Mouse (Mus musculus) liver, embryonic 11.5 days (tissue): ENCODE results near the gene Fyco1. TPM values are rescaled to one million over a fixed set of nuclear protein-coding genes. Genes with fewer than 3 reads are reported as not detected.
"Not testable (repeated sequence)": the region's sequence is repeated elsewhere in the genome, so short reads cannot be mapped to it uniquely, and the experiment has no call there.

Source experiments
- ATAC-seq: fragments of 200-750 bp; cut with Nextera tagmentation; replicated peaks from 2 replicates; pipeline ENCODE4 v1.8.0; 2017; ENCODE audit warnings: moderate number of reproducible peaks, mild to moderate bottlenecking, moderate TSS enrichment, moderate library complexity; ENCODE audit not compliant: low FRiP score
- DNase-seq: peaks from one replicate; pipeline ENCODE4 v3.0.0-alpha.2; 2017; ENCODE audit warnings: low spot score
- H3K27ac ChIP-seq: fragments of 300-500 bp; sonication (generic); 2 replicates; pipeline ENCODE4 v1.5.1; 2014; ENCODE audit warnings: mild to moderate bottlenecking, low read depth, low read length, control low read depth
- H3K27me3 ChIP-seq: fragments of 300-500 bp; sonication (generic); replicated peaks from 2 replicates; pipeline ENCODE4 v1.6.1; 2014; ENCODE audit warnings: low read length, mixed read lengths; ENCODE audit not compliant: control insufficient read depth, insufficient read depth
- H3K36me3 ChIP-seq: fragments of 300-500 bp; sonication (generic); 2 replicates; pipeline ENCODE4 v1.6.1; 2014; ENCODE audit warnings: mild to moderate bottlenecking, low read length, moderate library complexity, mixed read lengths; ENCODE audit not compliant: control insufficient read depth, insufficient read depth
- H3K4me1 ChIP-seq: fragments of 300-500 bp; sonication (generic); replicated peaks from 2 replicates; pipeline ENCODE4 v1.6.1; 2014; ENCODE audit warnings: low read length, mixed read lengths; ENCODE audit not compliant: control insufficient read depth, insufficient read depth
- H3K4me2 ChIP-seq: fragments of 300-500 bp; sonication (generic); 2 replicates; pipeline ENCODE4 v1.6.1; 2014; ENCODE audit warnings: mild to moderate bottlenecking, control low read depth, moderate library complexity
- H3K4me3 ChIP-seq: fragments of 300-500 bp; sonication (generic); 2 replicates; pipeline ENCODE4 v1.5.1; 2014; ENCODE audit warnings: low read depth, low read length, control low read depth
- H3K9ac ChIP-seq: fragments of 300-500 bp; sonication (generic); 2 replicates; pipeline ENCODE4 v1.6.1; 2014; ENCODE audit warnings: low read depth, low read length, control low read depth
- H3K9me3 ChIP-seq: fragments of 300-500 bp; sonication (generic); 2 replicates; pipeline ENCODE4 v1.6.1; 2016; ENCODE audit warnings: low read length, inconsistent platforms, mixed read lengths; ENCODE audit not compliant: control insufficient read depth
- WGBS: fragments of 180-500 bp; shearing (Covaris S2); extraction: QIAGEN DNeasy Blood & Tissue Kit; methylation state at CpG from one replicate; pipeline ENCODE4 v1.1.7; 2014; 5-methylcytosine and 5-hydroxymethylcytosine counted together
- polyA plus RNA-seq: library from polyadenylated mRNA; unstranded; fragments of >200 nt; fragmentation: Nextera tagmentation; extraction: Ambion mirVana; gene quantifications from 2 replicates; pipeline ENCODE4 v1.2.1, GENCODE M21; 2014

The Fyco1 gene
- polyA plus RNA-seq, 1 experiment from 2014 or later: 7.2 TPM

DNA sequence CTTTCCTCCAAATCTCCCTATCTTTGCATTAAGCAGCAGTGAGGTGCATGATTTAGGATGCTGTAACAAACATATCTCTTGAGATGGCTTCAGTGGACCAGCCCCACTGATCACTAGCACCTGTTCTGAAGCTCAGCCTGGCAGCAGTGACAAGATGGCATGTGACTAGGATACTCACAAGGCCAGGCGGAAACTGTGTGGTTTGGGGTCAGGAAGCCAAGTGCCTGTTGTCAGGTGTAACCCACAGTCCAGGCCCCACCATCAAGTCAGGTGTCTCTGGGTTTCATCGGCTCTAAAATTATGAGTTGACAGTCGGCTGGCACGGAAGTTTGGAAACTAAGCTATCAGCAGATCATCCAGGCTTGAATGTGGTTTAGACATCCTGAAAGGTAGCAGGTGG lies 97.4 kb downstream of the Fyco1 start:
- H3K36me3 ChIP-seq: no peaks in the 10 kb centered on the region
- no peak overlapping the region for H3K9ac ChIP-seq
- H3K27ac ChIP-seq: no peak overlapping the region
- no peak for DNase-seq
- no peak overlapping the region for H3K4me2 ChIP-seq
- no peak overlapping the region for H3K4me3 ChIP-seq
- no peak for ATAC-seq
- no peaks in the 10 kb centered on the region for H3K4me1 ChIP-seq
- no peaks in the 10 kb centered on the region for H3K9me3 ChIP-seq
- 80% methylated on average over 4 of the region's 4 CpGs for WGBS
- H3K27me3 ChIP-seq: no peaks in the 10 kb centered on the region

DNA sequence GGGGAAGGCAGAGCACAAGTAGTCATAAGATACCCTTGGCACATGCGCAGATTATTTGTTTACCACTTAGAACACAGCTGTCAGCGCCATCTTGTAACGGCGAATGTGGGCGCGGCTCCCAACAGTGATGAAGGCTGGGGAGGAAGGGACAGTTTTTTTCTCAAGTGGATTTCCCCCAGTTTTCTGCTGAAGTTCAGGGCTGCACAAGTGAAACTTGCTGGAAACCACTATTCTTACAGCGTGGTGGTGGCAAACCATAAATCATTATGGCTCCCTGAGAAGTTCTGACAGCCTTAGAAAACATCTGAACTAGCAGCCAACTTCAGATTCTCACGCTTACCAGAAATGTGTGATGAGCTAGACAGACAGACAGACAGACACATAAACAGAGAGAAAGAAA lies 102.0 kb downstream of the Fyco1 start:
- not testable (repeated sequence) for H3K9ac ChIP-seq, DNase-seq, H3K4me2 ChIP-seq, H3K9me3 ChIP-seq, ATAC-seq, H3K4me1 ChIP-seq, H3K27ac ChIP-seq, H3K27me3 ChIP-seq, H3K36me3 ChIP-seq, H3K4me3 ChIP-seq
- 90% methylated on average over 7 of the region's 8 CpGs for WGBS

DNA sequence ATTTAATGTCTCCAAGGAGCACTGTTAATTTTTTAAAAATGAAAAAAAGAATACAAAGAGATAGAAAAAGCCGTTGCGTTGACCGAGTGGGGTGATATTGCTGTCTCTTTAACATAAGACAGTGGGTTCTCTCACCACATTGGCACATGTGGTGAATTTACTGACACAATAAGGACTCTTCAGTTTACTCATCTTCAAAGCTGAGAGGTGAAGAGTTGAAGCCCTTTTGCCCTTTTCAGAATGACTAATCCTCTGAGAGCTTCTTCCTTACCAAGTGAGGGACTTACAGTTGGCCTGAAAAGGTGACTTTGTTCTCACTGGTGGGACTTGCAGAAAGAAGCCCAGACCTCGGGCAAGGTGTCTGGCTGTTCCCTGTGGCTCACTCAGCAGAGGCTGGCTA lies 110.9 kb downstream of the Fyco1 start:
- Histone ChIP-seq H3K4me2 (no peak overlapping the region), H3K27me3 (no peaks in the 10 kb centered on the region), H3K27ac (no peak overlapping the region), H3K4me3 (no peak overlapping the region), H3K9ac (no peak overlapping the region), H3K36me3 (no peaks in the 10 kb centered on the region), H3K4me1 (no peaks in the 10 kb centered on the region), H3K9me3 (no peaks in the 10 kb centered on the region)
- ATAC-seq: no peak
- no peak for DNase-seq
- WGBS: 83% methylated on average over 4 of the region's 4 CpGs

Other genes with a start within 250 kb of the Fyco1 start
- gene Slc6a20b, start 219.3 kb downstream of the Fyco1 start, polyA plus RNA-seq: 0.17 and 0.32 TPM in 2 replicates
- 0.04 and 0.14 TPM in 2 replicates for gene Ccr9, start 173.5 kb downstream of the Fyco1 start, polyA plus RNA-seq
- 0.14 and 0.35 TPM in 2 replicates for gene Slc6a20a, start 173.0 kb downstream of the Fyco1 start, polyA plus RNA-seq
- 30.3 and 32.6 TPM in 2 replicates for gene Lztfl1, start 134.2 kb downstream of the Fyco1 start, polyA plus RNA-seq
- gene Cxcr6, start 45.4 kb downstream of the Fyco1 start, polyA plus RNA-seq: 0.22 TPM in 1 of 2 replicates, not detected in the other
- gene Xcr1, start 10.1 kb upstream of the Fyco1 start, polyA plus RNA-seq: not detected in 2 replicates
- gene Ccr1, start 116.8 kb upstream of the Fyco1 start, polyA plus RNA-seq: 1.9 and 2.0 TPM in 2 replicates
- gene Ccr1l1, start 126.5 kb upstream of the Fyco1 start, polyA plus RNA-seq: not detected in 2 replicates
- gene Ccr3, start 170.1 kb upstream of the Fyco1 start, polyA plus RNA-seq: 0.04 and 0.05 TPM in 2 replicates